Mouse (Mus musculus) kidney, adult 2 months (tissue): ENCODE results near the gene Kirrel3.

ENCODE experiments used
- CTCF ChIP-seq: fragments of 200-500 bp; conservative IDR thresholded peaks from 2 replicates; pipeline ENCODE4 v1.5.1; 2011; ENCODE audit warnings: low read depth, mild to moderate bottlenecking, control low read depth, low read length, moderate library complexity, mixed read lengths; ENCODE audit not compliant: insufficient read depth, insufficient read length
- POLR2A ChIP-seq: fragments of 200-500 bp; IDR thresholded peaks from one replicate; pipeline ENCODE4 v1.6.1; 2011; ENCODE audit warnings: low read depth, low read length, control low read depth

DNA sequence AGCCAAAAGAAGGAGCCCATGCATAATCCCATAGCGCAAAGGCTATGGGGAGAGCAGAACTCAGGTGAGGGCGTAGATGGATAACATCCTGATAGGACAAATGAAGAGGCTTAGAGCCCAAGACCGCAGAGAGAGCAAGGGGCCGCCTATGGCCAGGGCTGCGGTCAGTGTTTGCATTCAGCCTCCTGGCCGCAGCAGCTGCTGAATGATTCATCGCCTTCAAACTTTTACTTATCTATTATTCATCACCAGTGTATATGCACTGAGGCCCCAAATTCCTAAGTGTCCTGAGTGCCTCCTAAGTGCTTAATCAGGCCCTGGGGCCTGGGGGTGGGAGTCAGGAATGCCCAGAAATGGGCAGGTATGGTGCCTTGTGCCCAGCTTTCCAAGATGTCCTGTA is 457.3 kb downstream of the Kirrel3 start:
- TF ChIP-seq CTCF (no peak), POLR2A (no peak)
